Mouse (Mus musculus) neural tube, embryonic 12.5 days (tissue): Measurements from ENCODE around the gene Tfap2e. TPM values are rescaled to one million over a fixed set of nuclear protein-coding genes. Genes with fewer than 3 reads are reported as not detected.

ENCODE experiments used
- ATAC-seq: fragments of 200-750 bp; cut with Nextera tagmentation; 2 replicates; pipeline ENCODE4 v1.8.0; 2017; ENCODE audit warnings: low read depth, mild to moderate bottlenecking, moderate TSS enrichment, moderate library complexity; ENCODE audit not compliant: low FRiP score
- H3K27ac ChIP-seq: fragments of 300-500 bp; sonication (generic); 2 replicates; pipeline ENCODE4 v1.5.1; 2016
- H3K27me3 ChIP-seq: fragments of 300-500 bp; sonication (generic); replicated peaks from 2 replicates; pipeline ENCODE4 v1.6.1; 2016; ENCODE audit warnings: mild to moderate bottlenecking
- H3K36me3 ChIP-seq: fragments of 300-500 bp; sonication (generic); 2 replicates; pipeline ENCODE4 v1.6.1; 2016; ENCODE audit warnings: mild to moderate bottlenecking
- H3K4me1 ChIP-seq: fragments of 300-500 bp; sonication (generic); 2 replicates; pipeline ENCODE4 v1.6.1; 2016
- H3K4me2 ChIP-seq: fragments of 300-500 bp; sonication (generic); replicated peaks from 2 replicates; pipeline ENCODE4 v1.6.1; 2016; ENCODE audit warnings: mild to moderate bottlenecking
- H3K4me3 ChIP-seq: fragments of 300-500 bp; sonication (generic); 2 replicates; pipeline ENCODE4 v1.5.1; 2016
- H3K9ac ChIP-seq: fragments of 300-500 bp; sonication (generic); 2 replicates; pipeline ENCODE4 v1.6.1; 2016; ENCODE audit warnings: mild to moderate bottlenecking
- H3K9me3 ChIP-seq: fragments of 300-500 bp; sonication (generic); 2 replicates; pipeline ENCODE4 v1.6.1; 2016; ENCODE audit warnings: mild to moderate bottlenecking
- WGBS: fragments of 180-500 bp; shearing (Covaris S2); methylation state at CpG from one replicate; pipeline ENCODE4 v1.1.7; 2016; 5-methylcytosine and 5-hydroxymethylcytosine counted together
- polyA plus RNA-seq: library from polyadenylated mRNA; unstranded; fragments of >200 nt; fragmentation: Nextera tagmentation; extraction: Ambion mirVana; gene quantifications from 2 replicates; pipeline ENCODE4 v1.2.1, GENCODE M21; 2016

Tfap2e gene
- polyA plus RNA-seq, 1 experiment from 2014 or later = 0.38 TPM

- H3K4me2 ChIP-seq = peak within 1 kb of the TSS; percentile 91
- H3K9me3 ChIP-seq = no peaks in the 10 kb centered on the region
- H3K4me3 ChIP-seq = peak within 1 kb of the TSS; percentile 93
- H3K36me3 ChIP-seq = peaks cover 3% of the 10 kb centered on the region; the same call in 1 of the 2 replicates
- H3K27me3 ChIP-seq = no peaks in the 10 kb centered on the region
- WGBS = 3% methylated on average over 48 of the region's 48 CpGs
- ATAC-seq = peak; percentile 95
- peaks cover 8% of the 10 kb centered on the region for H3K4me1 ChIP-seq
- H3K9ac ChIP-seq = peak within 1 kb of the TSS; percentile 97
- no peak within 1 kb of the TSS for H3K27ac ChIP-seq
These were observed 58.7 kb downstream of the Tfap2e start, which contains the start of gene Psmb2 for GRCm38 (mm10) chr4:126677054-126678003. Psmb2 (plus strand) TSS chr4:126677630.

- ATAC-seq = no peak
- H3K4me1 ChIP-seq = no peaks in the 10 kb centered on the region
- WGBS = 92% methylated on average over 2 of the region's 2 CpGs
These were observed 69.0 kb downstream of the Tfap2e start for GRCm38 (mm10) chr4:126667075-126667474.

More at GRCm38 (mm10) chr4:126667075-126667474, 69.0 kb downstream of the Tfap2e start:
- Histone ChIP-seq H3K4me2 (no peak overlapping the region), H3K27ac (no peak overlapping the region), H3K9me3 (no peaks in the 10 kb centered on the region), H3K27me3 (no peaks in the 10 kb centered on the region), H3K36me3 (no peaks in the 10 kb centered on the region), H3K9ac (no peak overlapping the region), H3K4me3 (no peak overlapping the region)

Other genes with a start within 250 kb of the Tfap2e start
- 7.1 and 8.4 TPM in 2 replicates for gene Ago4, start 202.8 kb downstream of the Tfap2e start, polyA plus RNA-seq
- gene Clspn, start 179.3 kb downstream of the Tfap2e start, polyA plus RNA-seq = 22.2 and 23.9 TPM in 2 replicates
- 2.2 and 3.9 TPM in 2 replicates for gene 5730409E04Rik, start 126.4 kb downstream of the Tfap2e start, polyA plus RNA-seq
- 448 and 479 TPM in 2 replicates for gene Psmb2, start 58.6 kb downstream of the Tfap2e start, polyA plus RNA-seq
- gene Ncdn, start 17.2 kb upstream of the Tfap2e start, polyA plus RNA-seq = 60.5 and 64.8 TPM in 2 replicates
- 37.0 and 39.6 TPM in 2 replicates for gene AU040320, start 17.3 kb upstream of the Tfap2e start, polyA plus RNA-seq
- 34.6 and 36.2 TPM in 2 replicates for gene Zmym4, start 231.9 kb upstream of the Tfap2e start, polyA plus RNA-seq